Mouse (Mus musculus) G1E (cell line): ENCODE results near the gene Exoc1.

Source experiments
- CTCF ChIP-seq: IDR thresholded peaks from 2 replicates; pipeline ENCODE4 v1.5.1; 2012; ENCODE audit warnings: low read depth, low read length, inconsistent platforms, mixed read lengths
- GATA1 ChIP-seq: IDR thresholded peaks from 2 replicates; pipeline ENCODE4 v1.6.1; 2012; ENCODE audit warnings: borderline replicate concordance, low read length, inconsistent platforms, mixed read lengths
- GATA2 ChIP-seq: IDR thresholded peaks from 2 replicates; pipeline ENCODE4 v1.6.1; 2012; ENCODE audit warnings: low read depth, low read length, inconsistent platforms, borderline replicate concordance
- POLR2AphosphoS5 ChIP-seq: IDR thresholded peaks from 2 replicates; pipeline ENCODE4 v1.6.1; 2012; ENCODE audit warnings: low read depth, low read length, inconsistent platforms; ENCODE audit not compliant: insufficient replicate concordance
- TAL1 ChIP-seq: conservative IDR thresholded peaks from 2 replicates; pipeline ENCODE4 v1.6.1; 2012; ENCODE audit warnings: low read depth, low read length, inconsistent platforms, mixed read lengths

DNA sequence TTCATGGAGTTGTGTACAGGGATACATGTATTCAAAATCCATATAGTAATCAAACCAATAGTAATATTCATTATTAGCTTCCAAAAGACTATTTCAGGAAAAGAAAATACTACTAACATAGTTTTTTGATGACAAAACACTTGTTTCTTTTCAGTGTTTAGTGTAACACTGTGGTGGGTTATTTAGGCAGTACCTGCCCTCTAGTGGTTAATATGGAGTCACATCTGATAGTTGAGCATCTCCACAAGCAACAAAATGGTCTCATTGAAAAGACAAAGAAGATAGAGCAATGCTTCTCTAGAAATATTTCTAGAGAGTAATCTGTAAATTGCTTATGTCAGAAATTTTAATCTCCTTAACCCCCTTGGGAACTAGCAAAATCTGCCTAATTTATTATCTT lies 11.7 kb downstream of the Exoc1 start:
- TF ChIP-seq CTCF, result no peak
- TF ChIP-seq GATA2, result no peak
- no peak for TF ChIP-seq GATA1
- TF ChIP-seq TAL1, result no peak
- TF ChIP-seq POLR2AphosphoS5, result no peak
